Mouse (Mus musculus) limb, embryonic 13.5 days (tissue): ENCODE data around the gene Chd6. TPM values are rescaled to one million over a fixed set of nuclear protein-coding genes. Genes with fewer than 3 reads are reported as not detected.

ENCODE experiments used
- ATAC-seq: fragments of 200-750 bp; cut with Nextera tagmentation; 2 replicates; pipeline ENCODE4 v1.8.0; 2017; ENCODE audit warnings: low read depth, moderate number of reproducible peaks, moderate TSS enrichment; ENCODE audit not compliant: low FRiP score
- H3K27ac ChIP-seq: fragments of 300-500 bp; sonication (generic); 2 replicates; pipeline ENCODE4 v1.5.1; 2015; ENCODE audit warnings: inconsistent platforms, mild to moderate bottlenecking, moderate library complexity
- H3K27me3 ChIP-seq: fragments of 300-500 bp; sonication (generic); 2 replicates; pipeline ENCODE4 v1.6.1; 2015; ENCODE audit warnings: mild to moderate bottlenecking, inconsistent platforms
- H3K36me3 ChIP-seq: fragments of 300-500 bp; sonication (generic); 2 replicates; pipeline ENCODE4 v1.6.1; 2015; ENCODE audit warnings: inconsistent platforms, mild to moderate bottlenecking, moderate library complexity
- H3K4me1 ChIP-seq: fragments of 300-500 bp; sonication (generic); 2 replicates; pipeline ENCODE4 v1.6.1; 2015; ENCODE audit warnings: inconsistent platforms
- H3K4me2 ChIP-seq: fragments of 300-500 bp; sonication (generic); replicated peaks from 2 replicates; pipeline ENCODE4 v1.6.1; 2015; ENCODE audit warnings: inconsistent platforms, mild to moderate bottlenecking, moderate library complexity
- H3K4me3 ChIP-seq: fragments of 300-500 bp; sonication (generic); 2 replicates; pipeline ENCODE4 v1.5.1; 2015; ENCODE audit warnings: moderate library complexity, mild to moderate bottlenecking, inconsistent platforms
- H3K9ac ChIP-seq: fragments of 300-500 bp; sonication (generic); 2 replicates; pipeline ENCODE4 v1.6.1; 2015; ENCODE audit warnings: mild to moderate bottlenecking, inconsistent platforms
- H3K9me3 ChIP-seq: fragments of 300-500 bp; sonication (generic); 2 replicates; pipeline ENCODE4 v1.6.1; 2016; ENCODE audit warnings: inconsistent platforms
- WGBS: fragments of 180-500 bp; shearing (Covaris S2); methylation state at CpG from one replicate; pipeline ENCODE4 v1.1.7; 2015; 5-methylcytosine and 5-hydroxymethylcytosine counted together
- polyA plus RNA-seq: library from polyadenylated mRNA; unstranded; fragments of >200 nt; fragmentation: Nextera tagmentation; extraction: Ambion mirVana; gene quantifications from 2 replicates; pipeline ENCODE4 v1.2.1, GENCODE M21; 2015

The Chd6 gene
- polyA plus RNA-seq, 1 experiment from 2014 or later = 45.4 TPM

GRCm38 (mm10) chr2:161012577-161013251 lies 96.2 kb downstream of the Chd6 start:
- H3K36me3 ChIP-seq = peaks cover 90% of the 10 kb centered on the region
- ATAC-seq = no peak
- no peaks in the 10 kb centered on the region for H3K4me1 ChIP-seq
- H3K27me3 ChIP-seq = no peaks in the 10 kb centered on the region
- 92% methylated on average over 16 of the region's 16 CpGs for WGBS
- H3K9ac ChIP-seq = no peak overlapping the region
- no peak overlapping the region for H3K4me3 ChIP-seq
- H3K27ac ChIP-seq = no peak overlapping the region
- H3K4me2 ChIP-seq = no peak overlapping the region
- H3K9me3 ChIP-seq = no peaks in the 10 kb centered on the region

DNA sequence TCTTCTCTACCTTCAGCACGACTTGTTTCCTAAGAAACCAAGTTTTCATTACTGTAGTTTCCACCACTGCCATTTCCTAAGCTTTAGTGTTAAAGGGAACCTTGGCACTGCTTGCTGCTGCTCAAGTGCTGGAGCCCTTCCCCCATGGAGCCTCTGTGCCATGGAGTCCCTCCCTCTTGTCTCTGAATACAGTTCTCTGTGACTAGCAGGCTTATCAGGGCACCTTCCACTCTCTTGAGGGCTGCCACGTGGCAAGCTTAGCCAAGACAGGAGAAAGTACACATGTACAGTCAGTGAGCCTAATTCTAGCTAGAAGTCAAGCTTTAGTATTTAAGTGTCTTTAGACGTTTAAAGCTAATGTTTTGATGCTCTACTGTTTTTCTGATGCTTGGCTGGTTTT lies 104.5 kb downstream of the Chd6 start:
- ATAC-seq = no peak
- Histone ChIP-seq H3K4me2 (no peak overlapping the region), H3K36me3 (peaks cover 64% of the 10 kb centered on the region), H3K9ac (no peak overlapping the region), H3K27me3 (no peaks in the 10 kb centered on the region), H3K4me1 (no peaks in the 10 kb centered on the region), H3K27ac (no peak overlapping the region), H3K9me3 (no peaks in the 10 kb centered on the region), H3K4me3 (no peak overlapping the region)
- WGBS = 80% methylated on average over 3 of the region's 3 CpGs

- Histone ChIP-seq H3K9me3 (no peaks in the 10 kb centered on the region), H3K4me3 (no peak overlapping the region), H3K36me3 (peaks cover 46% of the 10 kb centered on the region), H3K9ac (no peak overlapping the region), H3K4me2 (no peak overlapping the region), H3K27me3 (no peaks in the 10 kb centered on the region), H3K4me1 (no peaks in the 10 kb centered on the region), H3K27ac (no peak overlapping the region)
- WGBS = 93% methylated on average over 6 of the region's 6 CpGs
- no peak for ATAC-seq
Observed at GRCm38 (mm10) chr2:160996987-160997763, 111.7 kb downstream of the Chd6 start.

DNA sequence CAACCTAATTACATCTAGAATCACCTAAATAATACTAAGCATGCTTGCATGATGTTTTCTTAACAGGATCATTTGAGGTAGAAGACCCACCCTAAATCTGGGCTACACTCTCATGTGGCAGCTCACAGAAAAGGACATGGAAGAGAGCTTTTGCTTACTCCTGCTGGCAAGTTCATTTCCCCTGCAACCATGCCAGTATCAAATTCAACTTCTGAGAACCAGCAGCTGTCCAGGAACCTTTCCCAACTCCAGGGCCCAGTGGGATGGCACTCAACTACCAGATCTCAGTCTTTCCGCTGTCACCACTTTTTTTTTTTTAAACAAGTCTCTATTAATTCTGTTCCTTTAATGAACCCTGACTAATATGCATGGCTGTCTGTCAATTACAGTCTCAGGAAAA lies 114.7 kb downstream of the Chd6 start:
- Histone ChIP-seq H3K9me3 (no peaks in the 10 kb centered on the region), H3K27me3 (no peaks in the 10 kb centered on the region), H3K4me1 (no peaks in the 10 kb centered on the region), H3K36me3 (peaks cover 63% of the 10 kb centered on the region), H3K4me2 (no peak overlapping the region), H3K4me3 (no peak overlapping the region), H3K9ac (no peak overlapping the region), H3K27ac (no peak overlapping the region)
- 83% methylated on average over 1 of the region's 1 CpGs for WGBS
- ATAC-seq = no peak

GRCm38 (mm10) chr2:160992465-160992864 lies 116.4 kb downstream of the Chd6 start:
- Histone ChIP-seq H3K36me3 (peaks cover 65% of the 10 kb centered on the region), H3K4me2 (no peak overlapping the region), H3K27ac (no peak overlapping the region), H3K4me1 (no peaks in the 10 kb centered on the region), H3K4me3 (no peak overlapping the region), H3K27me3 (no peaks in the 10 kb centered on the region), H3K9ac (no peak overlapping the region), H3K9me3 (no peaks in the 10 kb centered on the region)
- WGBS = 96% methylated on average over 3 of the region's 3 CpGs
- ATAC-seq = no peak

DNA sequence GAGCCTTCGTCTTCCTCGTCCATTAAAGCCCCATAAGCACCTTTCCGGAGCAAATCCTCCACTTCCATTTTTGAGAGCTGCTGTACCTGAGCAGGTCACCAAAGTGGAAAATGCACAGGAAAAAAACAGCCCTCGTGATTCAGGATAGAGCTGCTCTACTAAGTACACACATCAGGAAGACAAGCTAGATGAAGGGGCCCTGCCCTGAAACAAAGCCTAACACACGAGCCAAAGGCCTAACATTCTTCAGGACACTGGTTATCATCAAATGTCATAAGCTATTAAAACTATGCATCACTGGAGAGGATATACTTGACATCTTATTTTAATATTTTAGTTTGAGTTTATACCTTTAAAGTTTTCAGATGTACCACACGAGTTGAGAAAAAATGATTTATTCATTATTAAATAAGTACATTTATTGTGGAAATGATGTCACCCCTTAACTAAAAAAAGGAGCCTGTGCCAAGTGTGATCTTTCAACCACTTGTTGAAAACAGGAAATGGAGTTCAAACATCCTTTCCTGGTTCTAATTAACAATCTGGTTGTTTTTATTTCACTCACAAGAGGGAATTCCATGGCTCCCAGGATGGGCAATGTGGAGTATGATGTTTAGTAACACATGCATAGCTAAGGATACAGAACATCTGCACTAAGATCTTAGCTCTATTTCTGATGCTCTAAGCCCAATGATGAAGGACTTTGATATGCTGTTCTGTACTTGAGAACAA lies 118.4 kb downstream of the Chd6 start:
- Histone ChIP-seq H3K4me2 (no peak overlapping the region), H3K9me3 (no peaks in the 10 kb centered on the region), H3K36me3 (peaks cover 69% of the 10 kb centered on the region), H3K4me3 (no peak overlapping the region), H3K9ac (no peak overlapping the region), H3K4me1 (no peaks in the 10 kb centered on the region), H3K27me3 (no peaks in the 10 kb centered on the region), H3K27ac (no peak overlapping the region; the same call in 1 of the 2 replicates)
- no peak for ATAC-seq
- 68% methylated on average over 6 of the region's 6 CpGs for WGBS

- H3K4me3 ChIP-seq = no peak overlapping the region
- H3K9ac ChIP-seq = no peak overlapping the region
- H3K27ac ChIP-seq = no peak overlapping the region
- no peak for ATAC-seq
- peaks cover 86% of the 10 kb centered on the region for H3K36me3 ChIP-seq
- no peaks in the 10 kb centered on the region for H3K9me3 ChIP-seq
- no peak overlapping the region for H3K4me2 ChIP-seq
- no peaks in the 10 kb centered on the region for H3K27me3 ChIP-seq
- H3K4me1 ChIP-seq = no peaks in the 10 kb centered on the region
Observed at GRCm38 (mm10) chr2:160987503-160987902, 121.4 kb downstream of the Chd6 start.

GRCm38 (mm10) chr2:160982636-160983035 lies 126.2 kb downstream of the Chd6 start:
- no peak for ATAC-seq
- H3K36me3 ChIP-seq = peaks cover 88% of the 10 kb centered on the region
- H3K27me3 ChIP-seq = no peaks in the 10 kb centered on the region
- WGBS = 89% methylated on average over 3 of the region's 3 CpGs
- H3K4me2 ChIP-seq = no peak overlapping the region
- H3K9me3 ChIP-seq = no peaks in the 10 kb centered on the region
- no peak overlapping the region for H3K4me3 ChIP-seq
- H3K9ac ChIP-seq = no peak overlapping the region
- no peak overlapping the region for H3K27ac ChIP-seq
- no peaks in the 10 kb centered on the region for H3K4me1 ChIP-seq

- no peak overlapping the region for H3K4me2 ChIP-seq
- H3K36me3 ChIP-seq = peaks cover 88% of the 10 kb centered on the region
- no peaks in the 10 kb centered on the region for H3K9me3 ChIP-seq
- no peak overlapping the region for H3K4me3 ChIP-seq
- no peak overlapping the region for H3K9ac ChIP-seq
- no peaks in the 10 kb centered on the region for H3K27me3 ChIP-seq
- H3K4me1 ChIP-seq = no peaks in the 10 kb centered on the region
- H3K27ac ChIP-seq = no peak overlapping the region
- 91% methylated on average over 6 of the region's 6 CpGs for WGBS
- no peak for ATAC-seq
Observed at GRCm38 (mm10) chr2:160981791-160982190, 127.1 kb downstream of the Chd6 start.

DNA sequence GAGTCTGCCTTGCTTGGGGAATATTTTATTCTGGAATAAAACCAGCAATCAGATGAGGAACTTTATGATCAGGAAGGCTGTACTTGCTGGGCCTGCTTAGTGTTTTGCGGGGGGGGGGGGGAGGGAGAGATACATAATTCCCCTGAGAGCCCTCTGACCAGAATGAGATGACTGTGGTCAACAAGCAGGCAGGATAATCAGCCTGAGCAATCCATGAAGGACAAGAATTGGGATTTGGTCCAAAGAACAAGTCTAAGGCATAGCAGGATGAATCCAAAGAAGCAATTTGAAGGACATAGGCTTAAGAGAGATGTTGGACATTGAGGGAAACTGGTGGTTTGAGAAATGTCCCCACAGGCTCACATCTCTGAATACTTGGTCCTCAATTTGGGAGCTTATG lies 130.2 kb downstream of the Chd6 start:
- Histone ChIP-seq H3K27ac (no peak overlapping the region), H3K4me3 (no peak overlapping the region), H3K4me2 (no peak overlapping the region), H3K4me1 (no peaks in the 10 kb centered on the region), H3K36me3 (peaks cover 87% of the 10 kb centered on the region), H3K27me3 (no peaks in the 10 kb centered on the region), H3K9ac (no peak overlapping the region), H3K9me3 (no peaks in the 10 kb centered on the region)
- ATAC-seq = no peak
- 100% methylated on average over 1 of the region's 1 CpGs for WGBS

GRCm38 (mm10) chr2:160977248-160977647 lies 131.6 kb downstream of the Chd6 start:
- Histone ChIP-seq H3K36me3 (peaks cover 86% of the 10 kb centered on the region), H3K27me3 (no peaks in the 10 kb centered on the region), H3K9me3 (no peaks in the 10 kb centered on the region), H3K4me3 (no peak overlapping the region), H3K27ac (no peak overlapping the region), H3K4me2 (no peak overlapping the region), H3K9ac (no peak overlapping the region), H3K4me1 (no peaks in the 10 kb centered on the region)
- WGBS = 84% methylated on average over 1 of the region's 1 CpGs
- no peak for ATAC-seq

GRCm38 (mm10) chr2:160973648-160974215 lies 135.1 kb downstream of the Chd6 start:
- no peaks in the 10 kb centered on the region for H3K9me3 ChIP-seq
- WGBS = 70% methylated on average over 5 of the region's 5 CpGs
- no peak overlapping the region for H3K4me2 ChIP-seq
- no peak overlapping the region for H3K27ac ChIP-seq
- H3K9ac ChIP-seq = no peak overlapping the region
- no peak overlapping the region for H3K4me3 ChIP-seq
- H3K4me1 ChIP-seq = no peaks in the 10 kb centered on the region
- no peaks in the 10 kb centered on the region for H3K27me3 ChIP-seq
- ATAC-seq = no peak
- H3K36me3 ChIP-seq = peaks cover 86% of the 10 kb centered on the region
